Mouse (Mus musculus): ENCODE results near the gene Gm5089. TPM values are rescaled to one million over a fixed set of nuclear protein-coding genes. Genes with fewer than 3 reads are reported as not detected.
"Not testable (repeated sequence)": the region's sequence is repeated elsewhere in the genome, so short reads cannot be mapped to it uniquely, and the experiment has no call there.

The Gm5089 gene
- total RNA-seq, 2 experiments from 2014 or later, result not detected

DNA sequence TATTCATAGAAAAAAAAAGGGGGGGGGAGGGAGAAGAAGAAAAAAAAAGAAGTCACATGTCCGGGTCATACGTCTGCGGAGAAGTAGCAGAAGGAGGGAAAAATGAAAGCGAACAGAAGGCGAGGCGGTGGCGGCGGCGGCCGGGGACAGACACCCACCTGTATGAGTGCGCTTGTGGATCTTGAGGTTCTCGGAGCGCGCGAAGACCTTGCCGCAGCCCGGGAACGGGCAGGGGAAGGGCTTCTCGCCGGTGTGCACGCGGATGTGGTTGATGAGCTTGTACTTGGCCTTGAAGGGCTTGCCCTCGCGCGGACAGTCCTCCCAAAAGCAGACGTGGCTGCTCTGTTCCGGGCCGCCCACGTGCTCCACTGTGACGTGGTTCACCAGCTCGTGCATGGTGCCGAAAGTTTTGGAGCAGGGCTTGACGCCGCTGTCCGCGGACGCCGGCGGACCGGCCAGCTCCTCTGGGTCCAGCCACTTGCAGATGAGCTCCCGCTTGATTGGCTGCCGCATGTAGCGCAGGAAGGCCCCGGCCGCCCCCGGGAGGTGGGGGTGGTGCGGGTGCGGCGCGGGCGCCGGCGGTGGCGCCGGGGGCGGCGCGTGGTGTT, 12.9 kb upstream of the Gm5089 start:
- peak; percentile 66 to 69 for DNase-seq

DNA sequence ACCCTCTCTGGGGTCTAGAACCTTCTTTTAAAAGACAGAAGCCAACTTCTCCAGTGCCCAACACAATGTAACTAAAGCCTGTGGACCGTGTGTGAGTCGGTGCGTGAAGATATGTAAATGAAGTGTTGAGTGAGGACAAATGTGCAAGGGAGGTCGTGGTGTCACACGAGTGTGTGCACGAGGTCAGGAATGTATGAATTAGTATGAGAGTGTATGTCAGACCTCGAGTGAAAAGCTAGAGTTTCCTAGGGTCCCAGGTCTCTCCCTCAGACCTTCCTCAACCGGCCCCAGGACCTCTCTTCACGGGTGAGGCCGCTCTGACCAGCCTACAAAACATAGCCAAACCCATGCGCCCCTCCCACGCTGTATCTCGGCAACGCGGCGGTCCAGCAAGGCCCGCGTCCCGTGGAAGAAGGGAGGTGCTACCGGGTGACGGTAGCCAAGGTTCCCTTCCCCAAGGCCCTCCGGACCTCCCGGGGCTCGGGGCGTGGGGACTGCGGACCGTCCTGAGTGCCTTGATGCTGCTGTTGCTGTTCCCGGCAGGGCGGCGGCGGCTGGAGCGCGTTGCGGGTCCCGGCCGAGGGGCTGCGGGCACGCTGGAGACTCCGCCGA, 12.3 kb upstream of the Gm5089 start:
- no peak for DNase-seq

DNA sequence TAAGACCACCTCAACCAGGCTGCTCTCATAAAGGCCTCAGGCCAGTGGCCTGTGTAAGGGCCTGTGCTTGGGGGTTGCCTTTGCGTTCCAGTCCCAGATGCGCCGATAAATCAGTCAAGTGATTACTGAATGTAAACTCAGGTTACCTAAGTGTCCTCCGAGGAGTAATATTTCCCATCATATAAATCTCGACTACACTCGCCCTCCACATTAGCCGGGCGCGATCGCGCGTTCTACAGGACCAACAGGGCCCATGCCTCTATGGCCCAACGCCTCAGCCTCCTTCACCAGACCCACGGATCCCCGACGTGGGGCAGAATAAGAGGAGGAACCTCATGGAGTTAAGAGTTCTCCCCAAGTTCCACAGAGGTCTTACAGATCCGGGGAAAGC, 11.8 kb upstream of the Gm5089 start:
- DNase-seq, result no peak

DNA sequence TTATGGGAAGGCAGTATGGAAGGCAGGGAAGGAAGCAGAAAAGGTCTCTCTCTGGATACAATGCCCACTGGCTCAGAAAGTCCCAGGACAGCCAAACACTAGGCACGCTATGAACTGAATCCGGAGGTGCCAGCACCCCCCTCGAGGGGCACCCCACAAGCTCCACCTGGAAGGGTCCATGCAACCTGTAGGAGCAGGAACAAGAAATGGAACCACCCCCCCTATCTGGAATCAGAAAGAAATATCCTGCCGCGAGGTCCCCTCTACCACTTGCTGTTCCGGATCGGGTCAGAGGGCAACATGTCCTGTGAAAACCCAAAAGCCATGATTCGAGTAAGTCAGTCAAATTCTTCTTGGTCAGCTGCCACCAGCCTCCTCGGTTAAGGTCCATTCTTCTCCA, 11.1 kb upstream of the Gm5089 start:
- DNase-seq, result no peak

DNA sequence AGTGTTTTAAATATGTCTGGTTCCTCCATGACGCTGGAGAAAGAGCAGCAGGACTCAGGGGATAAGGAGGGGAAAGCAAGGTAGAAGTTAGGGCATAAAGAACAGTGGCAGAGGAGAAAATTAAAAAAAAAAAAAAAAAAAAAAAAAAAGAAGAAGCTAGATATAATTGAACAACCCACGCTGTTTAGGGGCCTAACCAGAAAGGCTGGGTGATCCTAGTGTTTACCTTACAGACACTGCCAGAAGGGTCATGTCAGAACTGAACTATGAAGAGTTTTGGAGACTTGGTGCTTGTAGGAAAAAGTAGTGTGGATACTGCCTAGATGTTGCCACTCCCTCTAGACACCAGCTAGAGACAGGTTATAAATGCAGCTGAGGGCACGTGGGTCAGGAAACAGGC, 10.6 kb upstream of the Gm5089 start:
- no peak for DNase-seq

DNA sequence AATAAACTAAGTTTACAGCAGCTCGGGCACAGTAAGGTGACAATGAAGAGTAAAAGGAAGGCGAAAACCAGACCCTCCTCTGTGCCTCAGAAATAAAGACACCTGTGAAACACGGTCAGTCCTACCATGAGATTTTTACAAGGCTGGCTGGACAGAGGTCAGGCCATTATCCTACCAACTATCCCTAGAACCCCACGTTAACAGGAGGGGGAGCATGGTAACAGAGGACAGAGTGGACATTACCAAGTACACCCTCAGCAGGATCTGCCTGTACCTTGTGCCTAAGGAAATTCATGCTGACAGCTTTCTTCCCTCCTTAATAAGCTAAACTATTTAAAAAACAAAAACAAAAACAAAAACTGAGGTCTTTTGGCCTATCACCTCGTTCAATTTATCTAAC, 9.3 kb upstream of the Gm5089 start:
- DNase-seq, result no peak

DNA sequence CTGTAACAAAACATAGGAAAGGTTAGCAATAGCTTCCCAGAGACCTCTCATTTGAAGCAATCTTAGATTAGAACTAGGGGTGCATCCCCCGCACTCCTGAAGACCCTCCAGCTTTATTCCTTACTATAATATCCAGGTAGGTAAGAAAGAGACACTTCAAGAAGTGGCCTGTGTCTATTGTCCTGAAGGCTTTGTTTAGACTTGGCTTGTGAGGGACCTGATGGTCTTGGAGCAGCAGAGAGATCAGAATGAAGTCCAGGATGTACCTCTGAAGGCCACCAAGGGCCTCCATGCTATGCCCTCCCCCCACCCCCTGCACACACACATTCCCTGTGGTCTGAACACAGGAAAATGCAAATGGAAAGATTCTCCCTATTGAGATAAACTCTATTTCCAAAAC, 8.9 kb upstream of the Gm5089 start:
- DNase-seq, result no peak

DNA sequence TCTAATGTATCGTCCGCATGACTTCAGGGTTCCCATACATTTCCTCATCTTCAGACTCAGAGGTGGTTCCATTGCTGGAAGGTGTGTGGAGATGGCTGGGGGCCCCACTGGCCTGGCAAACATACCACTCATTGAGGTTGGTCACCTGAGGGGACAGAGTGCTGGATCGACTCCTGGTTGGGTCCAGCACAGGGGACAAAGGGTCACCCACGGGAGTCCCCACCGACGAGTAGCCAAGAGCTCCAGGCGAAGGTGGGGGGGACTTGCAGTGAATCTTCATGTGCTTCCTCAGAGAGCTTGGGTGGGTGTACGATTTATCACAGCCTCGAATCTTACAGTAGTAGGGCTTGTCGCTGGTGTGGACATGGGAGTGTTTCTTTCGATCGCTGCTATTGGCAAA, 8.4 kb upstream of the Gm5089 start:
- DNase-seq, result not testable (repeated sequence)

DNA sequence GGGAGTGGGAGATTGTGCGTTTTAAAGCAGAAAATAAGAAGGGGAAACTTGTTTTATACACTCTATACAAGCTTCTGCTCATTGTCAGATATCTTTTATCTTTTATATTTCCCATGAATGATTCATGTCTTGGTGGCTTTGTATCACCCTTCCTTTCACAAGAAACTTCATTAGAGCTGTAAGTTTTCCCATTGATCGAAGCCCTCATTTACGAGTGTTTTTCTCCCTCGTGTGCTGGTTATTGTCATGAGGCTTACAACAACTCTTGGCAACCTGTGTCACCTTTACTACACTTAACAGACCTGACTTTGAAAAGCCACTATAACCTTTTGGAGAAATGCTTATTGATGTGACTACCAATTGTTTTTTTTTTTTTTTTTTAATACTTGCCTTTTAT, 4.6 kb upstream of the Gm5089 start:
- DNase-seq, result no peak

DNA sequence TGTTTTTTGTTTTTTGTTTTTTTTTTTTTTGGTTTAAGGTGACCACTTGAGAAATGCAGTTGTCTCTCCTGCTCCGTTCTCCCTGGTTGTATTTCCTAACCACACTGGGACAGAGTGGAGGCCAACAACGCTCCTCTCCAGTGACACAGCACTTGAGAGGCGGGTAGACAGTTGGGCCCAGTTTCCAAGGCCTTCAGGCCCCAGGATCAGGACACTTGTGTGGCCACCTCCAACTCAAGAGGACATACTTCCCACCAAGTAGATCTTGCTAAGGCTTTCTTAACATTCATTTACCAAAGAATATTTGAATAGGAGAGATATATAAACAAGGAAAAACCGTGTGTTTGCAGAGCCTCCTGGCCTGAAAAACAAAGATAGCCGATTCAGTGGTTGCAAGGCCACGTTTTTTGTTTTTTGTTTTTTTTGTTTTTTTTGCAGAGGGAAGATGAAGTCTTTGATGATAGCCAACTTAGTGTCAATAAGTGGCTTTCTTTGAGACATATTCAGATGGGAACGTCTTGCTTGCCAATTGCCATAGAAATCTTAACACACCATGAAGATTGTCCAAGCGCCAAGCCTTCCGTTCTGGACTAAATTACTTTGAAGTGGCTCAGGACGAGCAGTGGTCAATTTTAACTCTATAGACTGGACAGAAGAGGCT, 4.1 kb upstream of the Gm5089 start:
- DNase-seq, result no peak

DNA sequence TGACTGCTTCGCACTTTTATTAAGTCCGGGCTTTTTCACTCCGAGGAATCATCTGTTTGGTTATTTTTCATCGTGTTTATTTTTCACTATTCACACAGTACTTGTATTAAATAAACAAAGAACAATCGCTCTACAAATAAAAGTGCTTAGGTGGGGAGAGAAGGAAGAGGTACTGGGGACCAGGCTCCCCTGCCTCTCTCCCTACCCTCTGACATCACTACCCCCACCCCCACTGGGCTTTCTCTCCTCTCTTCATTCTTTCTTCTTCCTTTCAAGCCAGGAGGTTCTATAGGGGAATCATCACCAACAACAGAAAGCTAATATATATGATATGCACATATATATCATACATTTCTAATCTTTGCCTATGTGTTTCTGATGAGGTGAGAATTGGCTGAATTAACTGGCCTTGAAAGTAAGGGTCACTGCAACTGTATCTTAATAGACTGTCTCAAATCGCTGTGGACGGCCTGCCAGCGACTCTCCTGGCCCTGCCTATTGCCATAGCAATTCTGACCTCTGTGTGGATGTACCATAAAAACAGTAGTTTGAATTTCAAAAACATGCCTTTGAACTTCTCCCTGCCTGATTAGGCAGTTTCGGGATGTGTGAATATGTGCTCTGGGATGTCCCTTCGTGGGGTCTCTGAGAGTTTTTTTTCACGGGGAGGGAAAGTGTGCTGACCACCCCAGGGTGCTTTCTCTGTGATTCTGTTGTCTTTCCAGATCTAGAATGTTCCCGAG, 3.3 kb upstream of the Gm5089 start:
- DNase-seq, result no peak

DNA sequence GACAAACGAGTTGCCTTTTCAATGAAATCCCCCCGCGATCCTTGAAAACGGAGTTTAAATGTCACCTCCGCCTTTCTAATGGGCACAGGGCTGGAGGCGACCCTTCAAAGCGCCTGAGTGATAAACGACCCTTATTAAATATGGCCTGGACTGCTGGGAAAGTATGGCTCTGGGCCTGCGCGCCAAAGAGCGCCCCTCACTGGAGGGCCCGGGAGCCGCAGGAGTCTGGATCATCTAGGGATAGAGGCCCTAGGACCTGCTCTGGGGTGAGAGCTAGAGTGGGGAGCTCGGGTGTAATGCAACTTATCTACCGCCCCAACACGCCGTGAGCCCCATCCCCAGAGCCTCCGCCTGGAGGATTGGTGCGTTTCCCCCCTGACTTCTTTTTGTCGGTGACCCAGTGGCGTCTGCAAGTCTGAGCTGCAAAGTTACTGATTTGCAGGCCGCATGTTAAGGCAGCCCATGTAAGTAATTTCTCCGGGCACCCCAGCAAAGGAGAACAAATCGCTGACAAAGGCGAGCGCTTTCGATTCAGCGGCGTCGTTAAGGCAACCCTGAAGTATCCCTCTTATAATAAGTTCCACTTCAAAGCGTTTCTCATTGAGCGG, 2.6 kb upstream of the Gm5089 start:
- peak in 1 of 2 experiments; percentile 11 for DNase-seq

DNA sequence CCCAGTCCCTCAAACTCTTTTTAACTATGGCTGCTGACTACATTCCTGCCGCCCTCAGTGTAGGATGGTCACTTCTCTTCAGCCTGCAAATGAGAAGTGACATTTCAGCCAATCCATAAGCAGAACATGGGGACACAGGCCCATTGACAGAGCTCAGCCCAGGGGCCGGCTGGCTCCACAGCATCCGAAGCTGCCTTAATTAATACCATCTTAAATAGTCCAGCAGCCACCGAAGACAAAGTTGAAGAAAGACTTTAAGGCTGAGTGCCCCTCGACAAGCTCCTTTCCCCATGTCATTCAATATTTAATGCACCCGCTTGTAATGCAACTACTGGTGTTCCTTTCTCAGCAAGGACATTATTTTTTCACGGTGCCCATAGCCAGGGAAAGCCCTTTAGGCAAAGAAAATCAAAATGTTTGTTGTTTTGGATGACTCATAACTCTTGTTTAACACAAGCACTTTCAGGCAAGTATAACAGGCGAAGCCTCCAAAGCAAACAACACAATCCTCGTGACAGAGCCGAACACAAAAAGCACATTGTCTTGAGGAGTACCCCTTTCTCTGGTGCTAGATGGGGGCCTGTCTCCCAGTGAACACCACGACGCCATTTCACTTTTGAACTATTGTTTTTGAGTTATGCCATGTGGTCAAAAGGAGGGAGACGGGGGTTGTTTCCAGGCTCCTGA, 1.9 kb upstream of the Gm5089 start:
- no peak for DNase-seq

DNA sequence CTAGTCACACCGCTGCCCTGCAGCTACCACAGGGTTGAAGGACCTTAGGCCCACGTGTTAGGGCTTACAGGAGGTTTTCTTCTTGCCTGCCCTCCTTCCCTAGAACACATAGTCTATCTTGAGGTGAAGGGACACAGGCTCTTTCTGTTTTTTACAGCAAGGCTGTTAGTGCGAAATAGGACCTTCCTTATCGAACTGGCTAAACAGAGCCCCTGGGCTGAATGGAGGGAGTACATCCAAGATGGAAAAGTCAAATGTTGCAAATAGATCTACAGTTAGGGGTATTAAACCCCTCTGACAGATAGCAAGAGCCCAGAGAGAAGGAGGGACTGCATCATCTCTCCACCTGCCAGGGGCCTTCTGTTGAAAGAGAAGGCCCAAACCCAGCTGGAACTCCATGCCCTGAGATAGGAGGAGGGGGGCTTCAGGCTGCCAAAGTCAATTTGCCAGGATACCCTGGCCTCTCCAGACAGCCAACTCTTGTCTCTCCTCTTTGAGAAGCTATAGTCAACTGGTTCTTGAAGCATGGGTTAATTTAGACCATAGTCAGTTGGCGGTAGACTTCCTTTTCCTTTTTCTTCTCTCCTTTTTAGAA, 733 bp upstream of the Gm5089 start:
- no peak for DNase-seq

DNA sequence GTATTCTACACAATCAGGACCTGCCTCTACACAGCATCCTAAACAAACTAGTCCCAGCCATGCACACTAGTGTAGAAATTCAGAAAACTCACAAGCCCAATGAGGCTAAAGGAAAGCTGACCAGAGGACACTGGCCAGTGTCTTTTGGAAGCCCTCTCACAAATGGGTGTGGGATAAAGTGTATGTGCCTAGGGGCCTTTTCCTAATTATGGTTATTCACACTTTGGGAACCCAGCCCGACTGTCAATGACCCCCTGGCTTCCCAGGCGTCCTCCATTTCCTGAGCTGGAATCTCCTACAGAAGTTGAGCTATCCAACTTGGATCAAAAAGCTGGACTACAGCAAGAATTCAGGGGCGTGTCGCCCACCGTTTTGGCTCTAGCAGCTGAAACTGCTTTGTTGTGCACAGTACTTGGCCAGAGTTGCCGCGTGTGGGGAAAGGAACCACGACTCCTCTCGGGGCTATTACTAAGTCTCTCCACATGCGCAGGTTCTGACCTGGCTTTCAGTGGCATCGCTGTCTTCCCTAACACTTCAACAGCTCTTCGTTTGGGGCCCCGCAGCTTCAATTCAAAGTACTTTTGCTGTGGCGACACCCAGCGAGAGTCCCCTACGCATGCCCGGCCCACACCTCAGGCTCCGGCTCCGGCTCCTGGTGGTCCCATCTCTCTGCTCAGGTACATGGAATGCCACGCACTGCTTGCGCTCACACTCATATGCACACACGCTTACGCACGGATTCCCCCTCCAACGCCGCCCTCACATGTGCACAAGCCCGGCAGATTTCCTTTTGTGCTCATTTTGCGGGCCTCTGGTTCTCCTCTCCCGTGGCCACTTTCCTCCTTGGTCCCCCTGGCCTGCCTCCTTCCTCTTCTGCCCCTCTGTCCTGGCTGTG, 1.1 kb downstream of the Gm5089 start:
- DNase-seq, result no peak

DNA sequence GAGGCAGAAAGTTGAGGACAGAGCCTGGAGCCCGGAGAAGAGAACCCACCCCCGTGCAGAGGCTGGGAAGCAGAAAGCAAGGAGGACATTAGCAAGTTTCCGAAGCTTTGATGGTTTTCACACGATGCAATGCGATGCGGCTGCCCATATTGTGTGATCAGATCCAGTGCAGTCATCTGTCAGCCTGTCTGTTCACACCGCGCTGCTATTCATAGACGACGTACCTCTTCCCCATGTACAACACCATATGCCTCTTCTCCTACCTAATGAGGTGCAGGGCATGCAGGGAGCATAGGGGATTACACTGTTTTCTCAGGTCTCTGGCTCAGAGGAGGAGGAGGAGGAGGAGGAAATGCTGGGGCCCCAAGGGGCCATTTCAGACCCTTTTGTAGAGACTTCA, 14.1 kb downstream of the Gm5089 start:
- DNase-seq, result no peak

DNA sequence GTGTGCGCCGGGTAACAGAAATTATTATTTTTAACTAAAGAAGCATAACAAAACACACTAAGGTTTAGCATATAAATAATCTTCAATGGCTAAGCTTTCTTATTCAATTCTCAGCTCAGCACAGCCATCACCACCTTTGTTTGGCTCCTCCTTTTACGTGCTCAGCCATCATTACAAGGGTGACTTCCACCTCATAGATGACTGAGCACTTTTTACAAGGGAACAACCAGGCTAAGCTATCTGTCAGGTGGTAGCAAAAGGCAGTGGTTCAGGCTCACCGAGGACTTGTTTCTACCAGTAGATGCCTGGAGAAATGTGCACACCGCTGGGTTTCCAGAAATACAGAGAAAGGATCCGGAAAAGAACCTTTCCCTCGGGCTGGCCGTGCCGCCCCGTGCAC, 16.9 kb downstream of the Gm5089 start:
- no peak for DNase-seq

DNA sequence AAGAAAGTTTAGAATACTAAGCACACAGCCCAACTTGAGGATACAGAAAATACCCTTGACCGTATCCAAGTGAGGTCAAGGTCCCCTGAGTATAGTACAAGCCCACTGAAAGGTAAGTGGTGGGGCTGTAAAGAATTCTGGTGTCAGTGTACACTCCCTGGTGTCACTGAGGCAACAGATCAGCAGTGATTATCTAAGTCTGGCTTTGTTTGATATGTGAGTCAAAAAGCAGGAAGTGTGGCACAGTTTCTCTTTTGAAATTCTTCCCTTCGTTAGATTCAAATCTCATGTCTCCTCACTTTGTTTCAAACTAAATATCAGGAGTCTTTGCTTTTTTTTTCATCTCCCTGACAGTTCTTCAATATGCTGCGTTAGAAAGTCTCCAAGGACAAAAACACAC, 18.4 kb downstream of the Gm5089 start:
- no peak for DNase-seq

DNA sequence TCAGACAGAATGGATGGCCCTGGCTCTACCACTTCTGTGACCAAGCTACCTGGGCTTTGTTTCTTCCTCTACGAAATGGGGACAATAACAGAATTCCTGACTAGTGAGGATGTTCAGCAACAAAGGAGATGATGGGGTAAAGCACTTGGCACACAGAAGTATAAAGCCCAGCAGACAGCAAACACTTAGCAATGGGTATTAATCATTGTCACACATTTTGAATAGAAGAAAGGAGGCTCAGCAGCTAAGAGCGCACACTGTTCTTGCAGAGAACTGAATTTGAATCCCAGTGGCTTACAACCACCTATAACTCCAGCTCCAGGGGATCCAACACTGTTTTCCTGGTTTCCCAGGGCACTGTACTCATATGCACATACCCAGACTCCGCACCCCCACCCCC, 23.3 kb downstream of the Gm5089 start:
- no peak for DNase-seq

DNA sequence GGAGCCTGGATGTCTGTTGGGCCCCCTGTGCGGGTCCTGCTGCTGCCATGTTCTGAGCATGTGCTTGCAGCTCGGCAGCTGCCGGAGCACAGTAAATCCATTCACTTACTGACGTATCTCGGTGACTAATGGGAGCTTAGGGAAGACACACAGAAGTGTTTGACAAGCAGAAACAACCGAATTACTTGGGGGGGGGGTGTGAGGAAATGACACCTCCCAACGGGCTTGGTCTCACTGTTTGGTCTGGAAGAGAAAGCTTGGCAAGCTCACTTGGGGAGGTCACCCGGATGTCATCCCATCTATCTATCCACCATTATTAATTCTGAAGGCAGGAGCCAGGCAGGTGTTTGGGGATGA, 23.7 kb downstream of the Gm5089 start:
- no peak for DNase-seq
